Mouse (Mus musculus): ENCODE measurements around the gene Ttf1. TPM values are rescaled to one million over a fixed set of nuclear protein-coding genes. Genes with fewer than 3 reads are reported as not detected.
"Not testable (repeated sequence)": the region's sequence is repeated elsewhere in the genome, so short reads cannot be mapped to it uniquely, and the experiment has no call there.

Gene Ttf1
- polyA plus RNA-seq, 1 experiment from 2014 or later, result 10.7 TPM

- WGBS (ENCODE audit: missing documents), result 87% methylated on average over 6 of the region's 6 CpGs
- H3K27ac ChIP-seq; H3K4me3 ChIP-seq (ENCODE audit: inconsistent target); H3K79me2 ChIP-seq (ENCODE audit: inconsistent target): not testable (repeated sequence)
- peaks cover 24% of the 10 kb centered on the region; the same call in 1 of the 2 replicates for H3K36me3 ChIP-seq (ENCODE audit: inconsistent target)
Measured at GRCm38 (mm10) chr2:29089276-29089675, 29.2 kb downstream of the Ttf1 start.

GRCm38 (mm10) chr2:29095674-29096073 is 35.6 kb downstream of the Ttf1 start:
- Histone ChIP-seq H3K36me3 (ENCODE audit: inconsistent target) (no peaks in the 10 kb centered on the region), H3K27ac (no peak overlapping the region), H3K79me2 (ENCODE audit: inconsistent target) (no peaks in the 10 kb centered on the region), H3K4me3 (ENCODE audit: inconsistent target) (no peak overlapping the region)
- WGBS (ENCODE audit: missing documents), result 87% methylated on average over 7 of the region's 8 CpGs

GRCm38 (mm10) chr2:29096751-29097150 is 36.7 kb downstream of the Ttf1 start:
- Histone ChIP-seq H3K36me3 (ENCODE audit: inconsistent target) (no peaks in the 10 kb centered on the region), H3K27ac (no peak overlapping the region), H3K79me2 (ENCODE audit: inconsistent target) (no peaks in the 10 kb centered on the region), H3K4me3 (ENCODE audit: inconsistent target) (no peak overlapping the region)
- WGBS (ENCODE audit: missing documents), result 86% methylated on average over 4 of the region's 4 CpGs

GRCm38 (mm10) chr2:29097465-29097864 is 37.4 kb downstream of the Ttf1 start:
- no peak overlapping the region for H3K27ac ChIP-seq
- 93% methylated on average over 3 of the region's 3 CpGs for WGBS (ENCODE audit: missing documents)

GRCm38 (mm10) chr2:29097955-29098354 is 37.9 kb downstream of the Ttf1 start:
- not testable (repeated sequence) for H3K4me3 ChIP-seq (ENCODE audit: inconsistent target); H3K27ac ChIP-seq; H3K36me3 ChIP-seq (ENCODE audit: inconsistent target); H3K79me2 ChIP-seq (ENCODE audit: inconsistent target)
- WGBS (ENCODE audit: missing documents), result no CpG with 5 or more reads among the region's 5 CpGs

More at GRCm38 (mm10) chr2:29097465-29097864, 37.4 kb downstream of the Ttf1 start:
- no peaks in the 10 kb centered on the region for H3K36me3 ChIP-seq (ENCODE audit: inconsistent target)
- no peak overlapping the region for H3K4me3 ChIP-seq (ENCODE audit: inconsistent target)
- no peaks in the 10 kb centered on the region for H3K79me2 ChIP-seq (ENCODE audit: inconsistent target)

- Histone ChIP-seq H3K36me3 (ENCODE audit: inconsistent target) (no peaks in the 10 kb centered on the region), H3K4me3 (ENCODE audit: inconsistent target) (no peak overlapping the region), H3K27ac (no peak overlapping the region), H3K79me2 (ENCODE audit: inconsistent target) (no peaks in the 10 kb centered on the region)
- WGBS (ENCODE audit: missing documents), result 77% methylated on average over 8 of the region's 8 CpGs
Measured at GRCm38 (mm10) chr2:29098786-29099185, 38.7 kb downstream of the Ttf1 start.

GRCm38 (mm10) chr2:29099646-29100045 is 39.6 kb downstream of the Ttf1 start:
- WGBS (ENCODE audit: missing documents), result 92% methylated on average over 14 of the region's 14 CpGs
- Histone ChIP-seq H3K36me3 (ENCODE audit: inconsistent target) (no peaks in the 10 kb centered on the region), H3K79me2 (ENCODE audit: inconsistent target) (no peaks in the 10 kb centered on the region), H3K4me3 (ENCODE audit: inconsistent target) (no peak overlapping the region), H3K27ac (no peak overlapping the region)

GRCm38 (mm10) chr2:29100822-29101534 is 40.9 kb downstream of the Ttf1 start:
- WGBS (ENCODE audit: missing documents), result 22% methylated on average over 5 of the region's 7 CpGs
- Histone ChIP-seq H3K79me2 (ENCODE audit: inconsistent target) (no peaks in the 10 kb centered on the region), H3K36me3 (ENCODE audit: inconsistent target) (no peaks in the 10 kb centered on the region), H3K27ac (0 out of 2 replicates have a peak overlapping the region, but pooled peaks have one; percentile 8), H3K4me3 (ENCODE audit: inconsistent target) (peak overlapping the region; percentile 18)

GRCm38 (mm10) chr2:29102416-29103377 is 42.6 kb downstream of the Ttf1 start:
- 81% methylated on average over 5 of the region's 10 CpGs for WGBS (ENCODE audit: missing documents)
- not testable (repeated sequence) for H3K79me2 ChIP-seq (ENCODE audit: inconsistent target); H3K36me3 ChIP-seq (ENCODE audit: inconsistent target); H3K27ac ChIP-seq; H3K4me3 ChIP-seq (ENCODE audit: inconsistent target)

- H3K79me2 ChIP-seq (ENCODE audit: inconsistent target), result peaks cover 6% of the 10 kb centered on the region
- no peak overlapping the region for H3K4me3 ChIP-seq (ENCODE audit: inconsistent target)
- no peaks in the 10 kb centered on the region for H3K36me3 ChIP-seq (ENCODE audit: inconsistent target)
- H3K27ac ChIP-seq, result no peak overlapping the region
Measured at GRCm38 (mm10) chr2:29120969-29121368, 60.9 kb downstream of the Ttf1 start.

- Histone ChIP-seq H3K27ac (0 out of 2 replicates have a peak overlapping the region, but pooled peaks have one; percentile 32), H3K4me3 (ENCODE audit: inconsistent target) (no peak overlapping the region), H3K36me3 (ENCODE audit: inconsistent target) (no peaks in the 10 kb centered on the region), H3K79me2 (ENCODE audit: inconsistent target) (peaks cover 20% of the 10 kb centered on the region)
- WGBS (ENCODE audit: missing documents), result 67% methylated on average over 3 of the region's 3 CpGs
Measured at GRCm38 (mm10) chr2:29122446-29122845, 62.4 kb downstream of the Ttf1 start.

- Histone ChIP-seq H3K79me2 (ENCODE audit: inconsistent target) (peaks cover 24% of the 10 kb centered on the region), H3K4me3 (ENCODE audit: inconsistent target) (peak within 1 kb of the TSS; percentile 40), H3K36me3 (ENCODE audit: inconsistent target) (no peaks in the 10 kb centered on the region), H3K27ac (0 out of 2 replicates have a peak within 1 kb of the TSS, but pooled peaks have one; percentile 17)
- 68% methylated on average over 14 of the region's 14 CpGs for WGBS (ENCODE audit: missing documents)
Measured at GRCm38 (mm10) chr2:29123907-29124569, 64.0 kb downstream of the Ttf1 start, which contains the start of gene Setx. TSS of gene Setx (plus strand) at chr2:29124181.

- Histone ChIP-seq H3K36me3 (ENCODE audit: inconsistent target) (no peaks in the 10 kb centered on the region), H3K79me2 (ENCODE audit: inconsistent target) (peaks cover 24% of the 10 kb centered on the region), H3K27ac (0 out of 2 replicates have a peak overlapping the region, but pooled peaks have one; percentile 17), H3K4me3 (ENCODE audit: inconsistent target) (peak overlapping the region; percentile 40)
- 1% methylated on average over 23 of the region's 24 CpGs for WGBS (ENCODE audit: missing documents)
Measured at GRCm38 (mm10) chr2:29124571-29124935, 64.5 kb downstream of the Ttf1 start.

GRCm38 (mm10) chr2:29124936-29125701 is 65.1 kb downstream of the Ttf1 start:
- Histone ChIP-seq H3K4me3 (ENCODE audit: inconsistent target) (peak overlapping the region; percentile 59), H3K36me3 (ENCODE audit: inconsistent target) (no peaks in the 10 kb centered on the region), H3K27ac (peak overlapping the region; percentile 29), H3K79me2 (ENCODE audit: inconsistent target) (peaks cover 24% of the 10 kb centered on the region)
- 1% methylated on average over 73 of the region's 81 CpGs for WGBS (ENCODE audit: missing documents)

Measured in macrophage (primary cell).